Mouse (Mus musculus) stomach, embryonic 14.5 days (tissue): ENCODE results near the gene Fam83c. TPM values are rescaled to one million over a fixed set of nuclear protein-coding genes. Genes with fewer than 3 reads are reported as not detected.

Experiments
- ATAC-seq: fragments of 200-750 bp; cut with Nextera tagmentation; 2 replicates; pipeline ENCODE4 v1.8.0; 2017; ENCODE audit warnings: low read depth, moderate TSS enrichment; ENCODE audit not compliant: insufficient number of reproducible peaks, insufficient read depth, low FRiP score
- H3K27ac ChIP-seq: fragments of 300-500 bp; sonication (generic); 2 replicates; pipeline ENCODE4 v1.5.1; 2014; ENCODE audit warnings: mild to moderate bottlenecking, low read length, moderate library complexity, mixed read lengths
- H3K27me3 ChIP-seq: fragments of 300-500 bp; sonication (generic); 2 replicates; pipeline ENCODE4 v1.6.1; 2014; ENCODE audit warnings: low read length, control low read depth, mixed read lengths; ENCODE audit not compliant: control insufficient read depth, insufficient read depth
- H3K36me3 ChIP-seq: fragments of 300-500 bp; sonication (generic); 2 replicates; pipeline ENCODE4 v1.6.1; 2014; ENCODE audit warnings: mild to moderate bottlenecking, control low read depth, low read length, moderate library complexity, mixed read lengths; ENCODE audit not compliant: control insufficient read depth, insufficient read depth
- H3K4me1 ChIP-seq: fragments of 300-500 bp; sonication (generic); 2 replicates; pipeline ENCODE4 v1.6.1; 2014; ENCODE audit warnings: low read length, control low read depth, mixed read lengths; ENCODE audit not compliant: control insufficient read depth, insufficient read depth
- H3K4me2 ChIP-seq: fragments of 300-500 bp; sonication (generic); replicated peaks from 2 replicates; pipeline ENCODE4 v1.6.1; 2014; ENCODE audit warnings: low read depth, low read length, control low read depth
- H3K4me3 ChIP-seq: fragments of 300-500 bp; sonication (generic); 2 replicates; pipeline ENCODE4 v1.5.1; 2014; ENCODE audit warnings: low read depth, low read length, control low read depth
- H3K9ac ChIP-seq: fragments of 300-500 bp; sonication (generic); replicated peaks from 2 replicates; pipeline ENCODE4 v1.6.1; 2014; ENCODE audit warnings: low read depth, mild to moderate bottlenecking, control low read depth, low read length, moderate library complexity, mixed read lengths
- H3K9me3 ChIP-seq: fragments of 300-500 bp; sonication (generic); 2 replicates; pipeline ENCODE4 v1.6.1; 2016; ENCODE audit warnings: low read depth, low read length, control low read depth; ENCODE audit not compliant: control insufficient read depth
- WGBS: fragments of 180-500 bp; shearing (Covaris S2); extraction: QIAGEN DNeasy Blood & Tissue Kit; methylation state at CpG from one replicate; pipeline ENCODE4 v1.1.7; 2014; 5-methylcytosine and 5-hydroxymethylcytosine counted together
- polyA plus RNA-seq: library from polyadenylated mRNA; unstranded; fragments of >200 nt; fragmentation: Nextera tagmentation; extraction: Ambion mirVana; gene quantifications from 2 replicates; pipeline ENCODE4 v1.2.1, GENCODE M21; 2014

The Fam83c gene
- polyA plus RNA-seq, 1 experiment from 2014 or later = 2.3 TPM

- Histone ChIP-seq H3K4me1 (no peaks in the 10 kb centered on the region), H3K36me3 (no peaks in the 10 kb centered on the region), H3K4me3 (no peak overlapping the region), H3K4me2 (no peak overlapping the region), H3K27ac (no peak overlapping the region), H3K9me3 (no peaks in the 10 kb centered on the region), H3K27me3 (no peaks in the 10 kb centered on the region), H3K9ac (no peak overlapping the region)
- ATAC-seq = no peak
- 55% methylated on average over 3 of the region's 3 CpGs for WGBS
These were observed 36.0 kb downstream of the Fam83c start for GRCm38 (mm10) chr2:155798613-155799012.

GRCm38 (mm10) chr2:155794674-155795445, 39.8 kb downstream of the Fam83c start:
- Histone ChIP-seq H3K27ac (no peak overlapping the region), H3K36me3 (no peaks in the 10 kb centered on the region), H3K27me3 (no peaks in the 10 kb centered on the region), H3K9ac (no peak overlapping the region), H3K4me2 (no peak overlapping the region), H3K4me1 (no peaks in the 10 kb centered on the region), H3K4me3 (no peak overlapping the region), H3K9me3 (no peaks in the 10 kb centered on the region)
- WGBS = 83% methylated on average over 12 of the region's 12 CpGs
- no peak for ATAC-seq

GRCm38 (mm10) chr2:155792899-155793298, 41.8 kb downstream of the Fam83c start:
- H3K9ac ChIP-seq = no peak overlapping the region
- H3K36me3 ChIP-seq = no peaks in the 10 kb centered on the region
- no peak for ATAC-seq
- H3K27ac ChIP-seq = no peak overlapping the region
- no peak overlapping the region for H3K4me3 ChIP-seq
- no peaks in the 10 kb centered on the region for H3K4me1 ChIP-seq
- 32% methylated on average over 12 of the region's 12 CpGs for whole genome bisulfite sequencing
- no peaks in the 10 kb centered on the region for H3K27me3 ChIP-seq
- no peak overlapping the region for H3K4me2 ChIP-seq
- H3K9me3 ChIP-seq = no peaks in the 10 kb centered on the region

- no peak overlapping the region for H3K9ac ChIP-seq
- WGBS = 60% methylated on average over 18 of the region's 18 CpGs
- no peak overlapping the region for H3K4me2 ChIP-seq
These were observed 46.4 kb downstream of the Fam83c start for GRCm38 (mm10) chr2:155787949-155788931.

GRCm38 (mm10) chr2:155786905-155787304, 47.7 kb downstream of the Fam83c start:
- no peak overlapping the region for H3K9ac ChIP-seq
- H3K27ac ChIP-seq = no peak overlapping the region
- no peaks in the 10 kb centered on the region for H3K4me1 ChIP-seq
- H3K36me3 ChIP-seq = no peaks in the 10 kb centered on the region
- H3K4me2 ChIP-seq = no peak overlapping the region
- no peak overlapping the region for H3K4me3 ChIP-seq
- H3K27me3 ChIP-seq = no peaks in the 10 kb centered on the region
- ATAC-seq = no peak
- WGBS = 75% methylated on average over 5 of the region's 5 CpGs
- no peaks in the 10 kb centered on the region for H3K9me3 ChIP-seq

More at GRCm38 (mm10) chr2:155787949-155788931, 46.4 kb downstream of the Fam83c start:
- Histone ChIP-seq H3K36me3 (no peaks in the 10 kb centered on the region), H3K27me3 (no peaks in the 10 kb centered on the region), H3K27ac (no peak overlapping the region), H3K4me3 (no peak overlapping the region), H3K4me1 (no peaks in the 10 kb centered on the region), H3K9me3 (no peaks in the 10 kb centered on the region)
- no peak for ATAC-seq

- H3K4me2 ChIP-seq = no peak overlapping the region
- H3K4me3 ChIP-seq = no peak overlapping the region
- WGBS = 80% methylated on average over 6 of the region's 6 CpGs
These were observed 50.1 kb downstream of the Fam83c start for GRCm38 (mm10) chr2:155784534-155784933.

GRCm38 (mm10) chr2:155779506-155779905, 55.1 kb downstream of the Fam83c start:
- WGBS = 87% methylated on average over 3 of the region's 3 CpGs
- Histone ChIP-seq H3K4me2 (no peak overlapping the region), H3K4me1 (0 out of 2 replicates have a peak, but pooled peaks cover 7% of the 10 kb centered on the region)

More at GRCm38 (mm10) chr2:155784534-155784933, 50.1 kb downstream of the Fam83c start:
- no peaks in the 10 kb centered on the region for H3K9me3 ChIP-seq
- no peaks in the 10 kb centered on the region for H3K27me3 ChIP-seq
- ATAC-seq = no peak
- H3K4me1 ChIP-seq = no peaks in the 10 kb centered on the region
- no peaks in the 10 kb centered on the region for H3K36me3 ChIP-seq
- H3K27ac ChIP-seq = no peak overlapping the region
- no peak overlapping the region for H3K9ac ChIP-seq

GRCm38 (mm10) chr2:155779066-155779465, 55.6 kb downstream of the Fam83c start:
- Histone ChIP-seq H3K4me1 (0 out of 2 replicates have a peak, but pooled peaks cover 7% of the 10 kb centered on the region), H3K27ac (no peak overlapping the region), H3K4me3 (no peak overlapping the region), H3K9ac (no peak overlapping the region), H3K4me2 (no peak overlapping the region), H3K36me3 (no peaks in the 10 kb centered on the region), H3K9me3 (no peaks in the 10 kb centered on the region), H3K27me3 (peaks cover 14% of the 10 kb centered on the region; the same call in 1 of the 2 replicates)
- WGBS = 36% methylated on average over 7 of the region's 7 CpGs
- ATAC-seq = no peak

More at GRCm38 (mm10) chr2:155779506-155779905, 55.1 kb downstream of the Fam83c start:
- Histone ChIP-seq H3K9me3 (no peaks in the 10 kb centered on the region), H3K36me3 (no peaks in the 10 kb centered on the region), H3K9ac (no peak overlapping the region), H3K4me3 (no peak overlapping the region), H3K27me3 (peaks cover 12% of the 10 kb centered on the region; the same call in 1 of the 2 replicates), H3K27ac (no peak overlapping the region)
- no peak for ATAC-seq
